Mouse (Mus musculus): ENCODE measurements around the gene Cacnb3. TPM values are rescaled to one million over a fixed set of nuclear protein-coding genes. Genes with fewer than 3 reads are reported as not detected.

The Cacnb3 gene
- polyA plus RNA-seq, 1 experiment from 2014 or later: 36.1 TPM

DNA sequence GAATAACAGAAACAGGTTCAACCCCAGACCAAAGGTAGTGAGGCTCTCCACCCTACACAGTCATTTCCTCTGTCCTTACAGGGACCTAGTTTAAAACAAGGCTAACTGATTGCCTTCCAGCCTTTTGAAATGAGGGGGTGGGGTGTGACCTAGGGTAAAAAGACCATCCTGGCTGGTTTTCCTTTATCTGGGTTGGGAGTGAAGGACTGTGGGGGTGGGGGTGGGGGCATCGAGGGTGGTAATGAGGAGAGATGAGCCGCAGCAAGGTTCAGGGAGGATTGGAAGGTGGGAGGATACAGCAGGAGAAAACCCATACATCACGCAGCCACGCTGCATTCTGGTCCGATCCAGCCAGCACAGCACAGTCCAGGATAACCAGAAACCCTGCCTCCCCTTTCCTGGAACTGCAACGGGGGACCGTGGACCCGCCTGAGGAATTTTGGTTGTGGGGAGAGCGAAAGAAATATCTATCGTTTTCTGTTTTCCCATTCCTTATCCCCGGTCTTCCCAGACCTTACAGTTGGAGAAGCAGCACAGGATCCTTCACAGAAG, 44.4 kb downstream of the Cacnb3 start:
- no peak for DNase-seq (ENCODE audit: low spot score)
- H3K4me1 ChIP-seq: peaks cover 48% of the 10 kb centered on the region
- H3K27ac ChIP-seq (replicated peaks): peak overlapping the region; percentile 78
- H3K9me3 ChIP-seq (replicated peaks): no peaks in the 10 kb centered on the region
- H3K4me3 ChIP-seq: peak overlapping the region; percentile 72
- peaks cover 53% of the 10 kb centered on the region for H3K27me3 ChIP-seq (ENCODE audit: low read depth, poor library complexity, severe bottlenecking)
- 29% methylated on average over 11 of the region's 11 CpGs for WGBS
- H3K36me3 ChIP-seq: peaks cover 31% of the 10 kb centered on the region

DNA sequence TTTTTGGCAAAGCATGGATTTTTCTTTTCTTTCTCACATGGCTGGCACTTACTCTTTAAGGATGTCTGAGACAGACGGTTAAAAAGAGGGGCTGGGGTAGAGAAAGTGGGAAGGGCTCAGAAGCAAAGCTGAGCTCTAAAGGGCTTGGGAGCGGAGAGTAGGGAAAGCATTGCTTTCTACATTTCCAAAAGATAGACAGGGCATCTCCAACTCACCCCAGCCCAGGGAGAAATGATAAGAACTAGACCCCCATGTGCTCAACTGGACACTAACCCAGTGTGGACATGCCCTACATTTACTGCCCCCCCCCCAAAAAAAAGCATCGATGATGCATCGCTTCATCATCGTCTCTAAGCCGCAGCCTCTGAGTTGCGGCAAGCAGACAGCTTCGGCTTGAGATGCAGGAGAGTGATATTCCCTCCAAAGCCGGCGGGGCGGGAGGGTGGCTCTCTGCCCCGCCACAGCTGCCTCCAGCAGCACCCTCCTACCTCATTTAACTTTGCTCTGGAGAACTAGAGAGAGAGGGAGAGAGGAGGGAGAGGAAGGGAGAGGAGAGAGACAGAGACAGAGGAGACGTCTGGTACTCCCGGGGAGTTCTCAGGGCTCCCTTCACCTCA, 45.1 kb downstream of the Cacnb3 start:
- no peak for DNase-seq (ENCODE audit: low spot score)
- H3K27ac ChIP-seq (replicated peaks): peak overlapping the region; percentile 78
- peak overlapping the region; percentile 72 for H3K4me3 ChIP-seq
- WGBS: 7% methylated on average over 14 of the region's 14 CpGs
- H3K36me3 ChIP-seq: peaks cover 24% of the 10 kb centered on the region
- no peaks in the 10 kb centered on the region for H3K9me3 ChIP-seq (replicated peaks)
- H3K27me3 ChIP-seq (ENCODE audit: low read depth, poor library complexity, severe bottlenecking): peaks cover 53% of the 10 kb centered on the region
- peaks cover 48% of the 10 kb centered on the region for H3K4me1 ChIP-seq

DNA sequence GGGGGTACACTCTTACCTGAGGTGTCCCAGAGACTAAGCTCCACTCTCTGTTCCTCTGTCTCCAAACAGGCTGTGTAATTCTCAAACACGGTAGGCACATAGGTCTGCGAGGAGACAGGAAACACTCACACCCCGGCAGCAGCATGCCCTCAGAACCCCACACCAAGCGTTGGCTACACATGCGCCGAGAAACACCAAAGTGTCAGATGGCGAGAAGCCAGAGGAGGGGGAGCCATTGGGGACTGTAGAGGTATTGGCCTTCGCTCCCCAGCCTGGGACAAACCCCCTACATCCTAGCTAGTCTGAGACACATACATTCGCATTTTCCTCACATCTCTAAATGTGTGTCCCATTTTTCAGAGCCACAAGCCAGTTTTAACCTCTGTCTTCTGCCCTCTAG, 45.8 kb downstream of the Cacnb3 start:
- Histone ChIP-seq H3K36me3 (peaks cover 19% of the 10 kb centered on the region), H3K4me1 (peaks cover 48% of the 10 kb centered on the region), H3K4me3 (peak overlapping the region; percentile 72), H3K9me3 (replicated peaks) (no peaks in the 10 kb centered on the region), H3K27me3 (ENCODE audit: low read depth, poor library complexity, severe bottlenecking) (peaks cover 53% of the 10 kb centered on the region), H3K27ac (replicated peaks) (peak overlapping the region; percentile 78)
- DNase-seq (ENCODE audit: low spot score): no peak
- WGBS: 3% methylated on average over 9 of the region's 9 CpGs

DNA sequence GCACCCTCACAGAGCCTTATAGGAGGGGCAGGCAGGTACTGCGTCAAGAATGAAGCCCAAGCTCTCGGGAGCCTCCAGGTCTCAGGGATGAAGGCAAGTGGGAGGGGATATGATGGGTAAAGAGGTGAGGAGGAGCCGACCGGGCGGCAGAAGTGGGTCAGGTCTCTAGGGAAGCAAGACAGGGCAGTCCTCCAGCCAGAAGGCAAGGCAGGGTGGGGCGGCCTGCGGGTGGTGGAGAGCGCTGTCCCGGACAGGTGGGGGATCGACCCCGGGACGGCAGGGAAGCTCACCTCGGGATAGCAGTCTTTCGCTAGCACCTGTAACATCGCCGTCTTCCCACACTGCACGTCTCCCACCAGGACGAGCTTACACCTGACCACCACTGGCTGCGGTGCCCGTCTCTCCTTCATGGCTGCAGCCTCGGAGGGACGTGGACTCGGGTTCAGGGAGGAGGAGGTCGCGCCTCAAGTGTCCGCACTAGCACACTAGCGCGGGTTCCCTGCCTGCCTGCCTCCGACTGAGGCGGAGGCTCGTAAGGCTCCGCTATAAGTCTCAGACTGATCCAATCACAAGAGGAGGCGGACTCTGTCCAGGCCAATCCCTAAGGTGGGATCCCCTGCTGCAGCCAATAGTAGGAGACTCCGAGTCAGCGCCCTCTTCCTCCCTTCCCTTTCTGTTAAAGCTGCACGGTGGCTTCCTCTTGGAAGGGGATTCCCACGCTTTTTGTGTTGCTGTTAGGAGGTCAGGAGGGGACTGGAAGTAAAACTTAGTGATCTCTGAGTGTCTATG, 46.5 kb downstream of the Cacnb3 start, which contains the start of gene Rnd1:
Gene Rnd1, minus strand, starts transcription at position 522 of the 789 bp plus-strand sequence.
- whole genome bisulfite sequencing: under 1% methylated on average over 37 of the region's 37 CpGs
- Histone ChIP-seq H3K4me1 (peaks cover 48% of the 10 kb centered on the region), H3K4me3 (peak within 1 kb of the TSS; percentile 72), H3K36me3 (peaks cover 16% of the 10 kb centered on the region), H3K27me3 (ENCODE audit: low read depth, poor library complexity, severe bottlenecking) (peaks cover 53% of the 10 kb centered on the region), H3K9me3 (replicated peaks) (no peaks in the 10 kb centered on the region), H3K27ac (replicated peaks) (peak within 1 kb of the TSS; percentile 78)
- DNase-seq (ENCODE audit: low spot score): peak; percentile 88

DNA sequence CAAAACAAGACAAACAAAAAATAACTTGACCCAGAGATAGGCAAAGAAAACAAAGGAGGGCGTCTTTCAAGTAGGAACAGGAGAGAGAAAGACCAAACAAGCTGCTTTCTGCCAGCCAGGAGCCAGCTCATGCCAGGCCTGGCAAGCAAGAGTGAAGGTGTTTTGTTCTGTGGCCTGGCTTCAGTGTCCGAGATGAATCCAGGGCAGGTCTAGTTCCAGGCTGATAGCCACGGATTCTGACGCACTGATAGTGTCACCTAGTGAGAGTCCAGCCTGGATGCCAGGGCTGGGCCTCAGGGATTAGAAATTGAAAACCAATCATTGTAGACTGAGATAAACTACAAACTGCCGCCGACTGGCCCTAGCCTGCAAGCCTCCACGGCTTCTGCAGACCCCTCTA, 47.3 kb downstream of the Cacnb3 start:
- WGBS: 70% methylated on average over 7 of the region's 7 CpGs
- peaks cover 53% of the 10 kb centered on the region for H3K27me3 ChIP-seq (ENCODE audit: low read depth, poor library complexity, severe bottlenecking)

DNA sequence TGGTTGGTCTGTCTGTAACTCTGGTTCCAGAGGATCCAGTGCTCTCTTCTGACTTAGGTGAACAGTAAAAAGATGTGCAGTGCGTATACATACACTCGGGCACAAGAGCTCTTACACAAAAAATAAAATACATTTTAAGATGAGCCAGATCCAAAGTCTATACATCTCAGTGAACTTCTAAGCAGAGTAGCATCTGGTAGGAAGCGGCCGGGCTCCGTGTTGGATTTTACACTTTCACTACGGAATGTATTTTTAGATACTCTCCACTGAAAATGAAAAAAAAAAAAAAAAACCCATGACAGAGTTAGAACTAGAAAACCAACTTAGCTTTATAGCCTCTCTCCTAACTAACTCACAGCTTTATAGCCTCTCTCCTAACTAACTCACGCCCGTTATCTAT, 50.0 kb downstream of the Cacnb3 start:
- H3K27me3 ChIP-seq (ENCODE audit: low read depth, poor library complexity, severe bottlenecking): peaks cover 31% of the 10 kb centered on the region
- H3K4me3 ChIP-seq: no peak overlapping the region
- H3K4me1 ChIP-seq: peaks cover 27% of the 10 kb centered on the region
- H3K9me3 ChIP-seq (replicated peaks): no peaks in the 10 kb centered on the region
- 93% methylated on average over 8 of the region's 8 CpGs for WGBS
- no peak overlapping the region for H3K27ac ChIP-seq (replicated peaks)
- DNase-seq (ENCODE audit: low spot score): no peak
- no peaks in the 10 kb centered on the region for H3K36me3 ChIP-seq

More for the DNA sequence above, 47.3 kb downstream of the Cacnb3 start:
- Histone ChIP-seq H3K9me3 (replicated peaks) (no peaks in the 10 kb centered on the region), H3K27ac (replicated peaks) (peak overlapping the region; percentile 78), H3K4me3 (peak overlapping the region; percentile 72), H3K36me3 (peaks cover 8% of the 10 kb centered on the region), H3K4me1 (peaks cover 48% of the 10 kb centered on the region)
- no peak for DNase-seq (ENCODE audit: low spot score)

DNA sequence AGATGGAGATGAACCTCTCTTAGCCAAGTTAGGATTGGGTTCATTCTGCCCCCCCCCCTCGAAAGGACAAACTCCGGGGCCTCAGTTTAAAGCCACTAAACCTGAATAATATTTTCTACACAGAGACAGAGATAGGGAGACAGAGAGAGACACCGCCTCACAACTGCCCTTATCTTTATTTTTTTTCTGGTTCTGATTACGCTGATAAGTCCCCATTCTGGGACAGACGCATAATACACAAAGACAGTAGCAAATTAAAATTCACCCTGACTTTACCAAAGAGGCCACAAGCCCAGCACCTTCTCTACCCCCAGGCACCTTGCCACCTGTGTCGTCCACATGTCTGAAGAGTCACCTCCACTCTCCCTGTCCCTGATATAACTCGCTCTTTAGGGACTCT, 51.0 kb downstream of the Cacnb3 start:
- WGBS: 90% methylated on average over 7 of the region's 7 CpGs
- peaks cover 17% of the 10 kb centered on the region for H3K4me1 ChIP-seq
- no peak for DNase-seq (ENCODE audit: low spot score)
- no peak overlapping the region for H3K27ac ChIP-seq (replicated peaks)
- no peak overlapping the region for H3K4me3 ChIP-seq
- no peaks in the 10 kb centered on the region for H3K36me3 ChIP-seq
- H3K9me3 ChIP-seq (replicated peaks): no peaks in the 10 kb centered on the region
- peaks cover 22% of the 10 kb centered on the region for H3K27me3 ChIP-seq (ENCODE audit: low read depth, poor library complexity, severe bottlenecking)

DNA sequence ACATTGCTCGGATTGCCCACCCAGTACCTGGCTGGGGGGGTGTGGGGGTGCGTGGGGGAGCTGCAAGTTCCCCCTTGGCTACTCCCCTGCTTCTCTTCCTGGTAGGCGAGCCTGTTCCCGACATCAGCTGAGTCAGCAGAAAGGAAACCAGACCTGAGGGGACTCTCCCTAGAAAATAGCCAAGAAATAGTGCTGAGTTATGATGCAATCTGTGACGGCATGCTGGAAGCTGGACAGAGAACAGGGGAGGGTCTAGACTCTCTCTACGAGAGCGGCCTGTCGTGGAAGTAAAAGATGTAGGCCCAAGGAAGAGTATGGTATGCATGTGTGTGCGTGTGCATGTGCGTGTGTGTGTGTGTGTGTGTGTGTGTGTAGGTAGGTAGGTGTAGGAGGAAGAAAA, 52.5 kb downstream of the Cacnb3 start:
- no peaks in the 10 kb centered on the region for H3K9me3 ChIP-seq (replicated peaks)
- H3K27ac ChIP-seq (replicated peaks): no peak overlapping the region
- DNase-seq (ENCODE audit: low spot score): no peak
- H3K27me3 ChIP-seq (ENCODE audit: low read depth, poor library complexity, severe bottlenecking): peaks cover 11% of the 10 kb centered on the region
- no peaks in the 10 kb centered on the region for H3K36me3 ChIP-seq
- peaks cover 7% of the 10 kb centered on the region for H3K4me1 ChIP-seq
- no peak overlapping the region for H3K4me3 ChIP-seq
- WGBS: 83% methylated on average over 10 of the region's 10 CpGs

DNA sequence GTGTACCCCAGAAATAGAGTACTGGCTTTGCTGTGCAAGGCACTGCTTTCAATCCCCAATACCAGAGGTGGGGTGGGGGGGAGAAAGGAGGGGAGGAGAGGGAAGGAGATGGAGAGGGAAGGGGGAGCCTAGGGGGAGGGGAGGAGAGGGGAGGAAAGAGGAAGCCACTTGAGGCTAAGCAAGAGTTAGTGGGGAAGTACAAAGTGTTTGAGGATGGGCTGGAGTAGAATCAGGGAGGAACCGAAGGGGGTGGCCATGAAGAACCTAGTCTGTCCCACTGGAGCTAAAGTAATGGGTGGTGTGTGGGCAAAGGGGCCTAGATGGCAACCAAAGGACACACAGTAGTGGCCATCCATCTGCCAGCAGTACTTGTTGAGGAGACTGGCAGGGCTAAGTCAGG, 53.1 kb downstream of the Cacnb3 start:
- 83% methylated on average over 1 of the region's 1 CpGs for WGBS

DNA sequence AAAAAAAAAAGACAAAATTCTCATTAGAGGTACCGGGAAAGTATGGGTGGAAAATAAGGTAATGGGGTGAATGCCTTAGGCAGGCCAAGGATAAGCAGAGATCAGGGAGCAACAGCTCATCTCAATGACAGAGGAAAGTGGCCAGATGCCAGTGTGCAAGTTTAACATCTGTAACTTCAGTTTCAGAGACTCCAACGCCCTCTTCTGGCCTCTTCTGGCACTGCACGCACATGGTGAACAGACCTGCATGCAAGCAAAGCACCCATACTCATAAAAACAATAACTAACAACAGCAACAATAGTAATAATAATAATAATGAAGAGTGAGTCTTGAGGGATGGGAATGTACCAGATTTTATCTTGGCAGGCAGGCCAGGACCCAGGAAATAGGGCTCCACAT, 55.3 kb downstream of the Cacnb3 start:
- WGBS: 73% methylated on average over 3 of the region's 3 CpGs

More for the DNA sequence above, 53.1 kb downstream of the Cacnb3 start:
- Histone ChIP-seq H3K4me3 (no peak overlapping the region), H3K36me3 (no peaks in the 10 kb centered on the region), H3K4me1 (peaks cover 11% of the 10 kb centered on the region), H3K27me3 (ENCODE audit: low read depth, poor library complexity, severe bottlenecking) (peaks cover 6% of the 10 kb centered on the region), H3K27ac (replicated peaks) (no peak overlapping the region), H3K9me3 (replicated peaks) (no peaks in the 10 kb centered on the region)
- DNase-seq (ENCODE audit: low spot score): no peak

DNA sequence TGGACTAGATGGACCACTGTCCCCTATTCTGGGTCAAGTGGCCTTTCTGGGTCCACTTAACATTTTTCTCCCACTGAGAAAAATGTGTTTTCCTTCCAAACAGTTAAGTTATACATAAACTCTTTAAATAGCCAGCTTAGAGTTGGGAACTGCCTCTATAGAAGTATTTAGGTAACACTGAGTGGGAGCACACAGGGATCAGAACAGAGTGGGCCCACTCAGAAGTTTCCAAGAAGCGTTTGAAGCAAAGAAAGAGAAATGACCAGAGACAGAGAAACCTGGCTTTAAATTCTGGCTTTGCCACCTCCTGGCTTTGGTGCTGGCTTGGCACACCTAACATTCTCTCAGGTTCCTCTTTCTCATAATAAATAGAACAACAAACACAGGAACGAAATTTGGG, 59.0 kb downstream of the Cacnb3 start:
- no peaks in the 10 kb centered on the region; the same call in 1 of the 2 replicates for H3K27me3 ChIP-seq (ENCODE audit: low read depth, poor library complexity, severe bottlenecking)
- peaks cover 51% of the 10 kb centered on the region for H3K4me1 ChIP-seq
- H3K4me3 ChIP-seq: no peak overlapping the region
- WGBS: 89% methylated on average over 2 of the region's 2 CpGs
- H3K9me3 ChIP-seq (replicated peaks): no peaks in the 10 kb centered on the region
- peak overlapping the region; percentile 86 for H3K27ac ChIP-seq (replicated peaks)
- no peak for DNase-seq (ENCODE audit: low spot score)
- H3K36me3 ChIP-seq: no peaks in the 10 kb centered on the region

More for the DNA sequence above, 55.3 kb downstream of the Cacnb3 start:
- Histone ChIP-seq H3K9me3 (replicated peaks) (no peaks in the 10 kb centered on the region), H3K27me3 (ENCODE audit: low read depth, poor library complexity, severe bottlenecking) (no peaks in the 10 kb centered on the region; the same call in 1 of the 2 replicates), H3K36me3 (no peaks in the 10 kb centered on the region), H3K4me1 (peaks cover 32% of the 10 kb centered on the region), H3K27ac (replicated peaks) (no peak overlapping the region), H3K4me3 (no peak overlapping the region)
- no peak for DNase-seq (ENCODE audit: low spot score)

DNA sequence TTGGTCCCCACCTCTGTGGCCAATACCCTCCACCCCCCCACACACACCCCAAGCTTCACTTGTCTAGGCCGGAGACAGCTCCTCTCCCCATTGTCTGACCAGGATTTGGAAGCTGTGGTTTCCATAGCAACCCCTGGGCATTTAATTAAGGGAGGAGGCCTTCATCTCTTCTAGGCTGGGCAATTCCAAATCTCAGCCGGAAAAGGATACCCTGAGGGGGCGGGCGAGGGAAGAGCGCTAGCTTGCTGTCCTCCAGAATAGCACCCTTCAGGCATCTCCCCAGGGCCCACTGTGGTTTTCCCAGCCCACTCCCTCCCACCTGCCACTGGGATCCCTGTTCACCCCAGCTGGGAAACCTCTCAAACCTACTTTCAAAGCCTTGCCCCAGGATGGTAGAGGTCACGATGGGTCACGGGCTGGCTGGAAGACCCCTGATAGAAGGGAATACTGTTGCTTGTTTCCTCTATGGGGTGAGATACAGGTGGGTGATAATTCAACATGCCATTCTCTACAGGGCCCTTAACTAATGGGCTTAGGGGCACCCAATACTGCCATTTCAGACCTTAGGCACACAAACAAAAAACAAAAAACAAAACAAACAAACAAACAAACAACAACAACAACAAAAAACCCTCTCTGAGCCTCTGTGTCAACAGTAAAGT, 61.0 kb downstream of the Cacnb3 start:
- H3K4me1 ChIP-seq: peaks cover 56% of the 10 kb centered on the region
- peak overlapping the region; percentile 37 for H3K4me3 ChIP-seq
- WGBS: 6% methylated on average over 7 of the region's 7 CpGs

More for the DNA sequence above, 61.0 kb downstream of the Cacnb3 start:
- H3K27ac ChIP-seq (replicated peaks): peak overlapping the region; percentile 86
- no peaks in the 10 kb centered on the region for H3K36me3 ChIP-seq
- peak; percentile 83 for DNase-seq (ENCODE audit: low spot score)
- H3K27me3 ChIP-seq (ENCODE audit: low read depth, poor library complexity, severe bottlenecking): no peaks in the 10 kb centered on the region
- no peaks in the 10 kb centered on the region for H3K9me3 ChIP-seq (replicated peaks)

Measured in midbrain, embryonic 10.5 days (tissue).